Mouse (Mus musculus) cerebellum, postnatal 14 days (tissue): ENCODE data around the gene Ppp1r3e.
A peak's percentile ranks its signal among the peaks of the same experiment; 100 is the strongest.

Experiments
- DNase-seq, 2 experiments: peaks; one replicate each; pipeline ENCODE4 v3.0.0; 2021; ENCODE audit warnings: mixed read lengths in 2 of 2

Gene Ppp1r3e

DNA sequence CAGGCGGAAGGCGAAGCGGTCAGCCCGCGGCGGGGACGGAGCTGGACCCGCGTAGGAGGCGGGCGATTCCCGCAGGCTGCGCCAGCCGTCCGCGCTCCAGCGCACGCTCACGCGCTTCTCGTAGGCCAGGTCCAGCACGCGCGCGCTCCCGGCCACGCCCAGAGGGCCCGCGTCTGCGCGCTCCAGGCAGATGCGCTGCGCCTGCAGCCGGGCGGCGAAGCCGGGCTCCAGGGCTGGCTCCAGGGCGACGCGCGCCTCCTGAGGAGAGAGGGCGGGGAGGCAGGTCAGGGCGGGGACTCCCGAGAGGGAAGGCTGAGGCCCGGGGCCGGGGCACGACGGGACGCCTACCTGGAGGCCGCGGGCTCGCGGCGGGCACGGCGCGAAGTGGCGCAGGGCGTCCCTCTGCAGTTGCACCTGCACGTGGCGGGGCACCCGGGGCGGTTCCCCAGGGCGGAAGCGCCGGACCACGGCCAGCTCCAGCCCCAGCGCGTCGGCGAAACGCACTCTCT is 757 bp downstream of the Ppp1r3e start:
- peak; percentile 94 to 97 for DNase-seq

DNA sequence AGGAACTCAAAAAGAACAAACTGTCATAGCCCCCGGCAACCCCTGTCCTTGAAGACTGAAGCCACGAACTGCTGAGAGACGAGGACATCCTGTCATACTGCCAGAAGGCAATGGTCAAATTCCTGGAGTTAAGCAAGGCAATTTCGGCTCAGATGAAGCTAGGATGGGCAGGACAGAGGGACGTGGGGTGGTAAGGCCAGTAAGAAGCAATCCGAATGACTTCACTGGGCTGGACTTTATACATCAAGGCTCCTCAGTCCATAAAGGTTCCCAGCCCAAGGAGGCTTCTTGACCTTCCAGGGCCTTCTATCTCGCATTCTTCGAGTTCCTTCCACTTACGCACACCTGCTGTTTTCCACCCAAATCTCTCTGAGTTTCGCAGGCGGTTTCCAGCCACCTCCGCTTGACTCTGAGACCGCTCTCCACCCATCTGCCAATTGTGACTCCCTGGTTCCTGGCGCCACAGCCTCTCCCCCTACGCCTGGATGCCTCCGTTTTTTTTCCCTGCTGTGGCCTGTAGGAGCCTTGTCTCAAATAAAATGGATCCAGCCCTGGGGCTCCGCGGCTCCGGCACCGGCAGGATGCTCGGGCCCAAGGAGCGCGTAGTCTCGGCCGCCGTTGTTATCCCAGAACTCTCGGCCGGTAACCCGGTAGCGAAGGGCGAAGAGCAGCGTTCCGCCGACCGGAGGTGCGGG is 1.4 kb downstream of the Ppp1r3e start:
- DNase-seq = no peak

DNA sequence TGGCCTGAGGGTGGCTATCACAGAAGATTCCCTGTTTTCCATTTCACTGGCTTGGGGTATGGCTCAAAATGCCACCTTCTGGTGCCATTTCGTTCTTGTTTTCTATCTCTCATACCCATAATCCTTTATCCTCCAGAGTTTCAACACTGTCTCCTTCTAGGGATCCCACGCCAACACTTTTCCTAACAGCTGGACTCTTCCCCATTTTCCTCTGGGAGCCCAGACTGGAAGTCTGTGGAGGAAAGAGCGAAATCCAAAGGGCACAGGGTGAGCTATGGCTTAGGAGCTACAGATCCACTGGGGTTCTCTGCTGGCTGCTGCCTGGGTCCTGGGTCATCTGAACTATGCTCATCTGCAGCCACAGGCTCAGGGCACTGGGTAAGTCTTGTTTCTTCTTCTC is 3.2 kb downstream of the Ppp1r3e start:
- no peak for DNase-seq

DNA sequence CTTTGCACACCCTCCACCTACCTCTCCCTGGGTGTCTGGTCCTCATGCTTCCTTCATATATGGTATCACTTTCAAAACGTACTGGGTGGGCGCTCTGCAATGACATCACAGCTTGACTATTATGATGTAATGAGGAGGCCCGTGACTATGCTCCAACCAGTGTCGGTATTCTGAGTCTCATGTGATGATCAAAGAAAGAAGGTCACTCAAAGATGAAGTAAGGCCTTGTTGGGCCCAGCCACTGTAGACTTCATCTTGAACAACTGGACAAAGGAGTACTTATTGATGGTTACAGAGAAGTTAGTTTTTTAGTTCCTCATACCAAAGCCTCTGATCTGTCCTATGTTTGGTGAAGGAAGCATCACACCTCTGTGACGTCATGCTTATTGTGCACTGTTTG is 6.5 kb downstream of the Ppp1r3e start, which contains the start of gene Homez:
Homez (minus strand) TSS at position 101 of the 400 bp plus-strand sequence.
- no peak for DNase-seq

DNA sequence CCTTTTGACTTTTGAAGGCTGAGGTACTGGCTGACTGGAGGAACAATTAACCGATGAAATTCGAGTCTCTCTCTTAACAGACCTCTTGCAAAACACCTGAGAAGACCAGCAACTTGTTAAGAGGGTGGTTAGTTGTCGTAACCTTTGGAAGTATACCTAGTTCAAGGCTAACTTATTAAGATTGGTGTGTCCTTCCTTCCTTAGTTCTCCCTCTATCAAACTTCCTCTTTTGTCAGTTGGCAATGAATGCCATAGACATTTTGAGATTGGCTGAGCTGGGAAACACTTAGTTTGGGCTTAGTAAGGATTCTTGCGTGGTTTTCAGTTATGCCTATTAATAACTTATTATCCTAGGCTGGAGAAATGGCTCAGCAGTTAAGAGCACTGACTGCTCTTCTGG is 9.3 kb downstream of the Ppp1r3e start:
- no peak for DNase-seq

DNA sequence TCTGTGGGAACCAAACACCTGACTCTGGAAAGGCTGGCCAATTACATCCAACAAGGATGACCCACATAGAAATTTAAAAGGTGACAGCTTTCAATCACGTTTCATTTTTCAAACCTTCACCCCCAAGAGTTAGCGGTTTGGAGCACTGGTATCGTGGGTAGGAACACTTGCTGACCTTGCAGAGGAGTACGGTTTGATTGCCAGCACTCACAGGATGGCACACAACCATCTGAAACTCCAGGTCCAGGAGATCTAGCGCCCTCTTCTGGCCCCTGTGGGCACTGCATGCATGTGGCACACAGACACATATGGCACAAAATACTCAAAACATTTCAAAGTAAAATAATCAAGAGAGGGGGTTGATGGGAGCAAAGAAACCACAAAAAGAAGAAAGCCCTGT is 10.4 kb downstream of the Ppp1r3e start:
- peak in 1 of 2 experiments; percentile 63 for DNase-seq

DNA sequence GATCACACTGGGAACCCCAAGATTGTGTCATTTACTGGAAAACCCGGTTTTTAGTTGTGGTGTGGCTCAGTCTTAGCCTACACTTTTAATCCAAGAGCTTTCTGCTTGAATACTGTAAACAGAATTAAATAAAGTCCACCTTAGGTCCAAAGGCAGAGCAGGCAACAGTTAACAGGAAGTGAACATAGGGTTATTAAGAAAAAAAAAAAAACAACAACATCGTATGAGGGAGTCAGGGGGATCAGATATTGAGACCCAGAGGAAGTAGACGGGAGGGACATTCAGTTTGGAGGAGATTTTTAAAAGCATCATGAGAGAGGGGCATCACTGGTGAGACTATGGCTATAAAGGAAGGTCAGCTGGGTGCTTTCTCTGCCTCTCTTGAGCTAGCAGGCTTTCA is 11.1 kb downstream of the Ppp1r3e start:
- no peak for DNase-seq

DNA sequence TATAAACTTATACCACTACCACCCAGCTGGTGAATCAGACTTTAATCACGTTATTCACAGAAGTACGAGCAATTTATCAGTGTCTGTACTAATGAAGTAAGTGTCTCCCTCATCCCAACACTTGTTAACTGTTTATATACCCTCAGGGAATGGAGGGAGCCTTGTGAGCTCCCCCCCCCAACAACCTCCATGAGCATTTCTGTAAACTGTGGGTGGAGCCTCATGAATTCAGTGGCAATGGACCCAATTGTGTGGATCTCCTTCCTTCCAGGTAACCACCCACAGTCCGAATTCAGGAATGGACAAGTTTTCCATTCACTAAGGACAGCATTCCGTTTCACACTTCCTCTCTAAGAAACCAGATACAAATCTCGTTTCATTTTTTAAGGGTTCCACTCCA is 11.7 kb downstream of the Ppp1r3e start:
- DNase-seq = no peak

DNA sequence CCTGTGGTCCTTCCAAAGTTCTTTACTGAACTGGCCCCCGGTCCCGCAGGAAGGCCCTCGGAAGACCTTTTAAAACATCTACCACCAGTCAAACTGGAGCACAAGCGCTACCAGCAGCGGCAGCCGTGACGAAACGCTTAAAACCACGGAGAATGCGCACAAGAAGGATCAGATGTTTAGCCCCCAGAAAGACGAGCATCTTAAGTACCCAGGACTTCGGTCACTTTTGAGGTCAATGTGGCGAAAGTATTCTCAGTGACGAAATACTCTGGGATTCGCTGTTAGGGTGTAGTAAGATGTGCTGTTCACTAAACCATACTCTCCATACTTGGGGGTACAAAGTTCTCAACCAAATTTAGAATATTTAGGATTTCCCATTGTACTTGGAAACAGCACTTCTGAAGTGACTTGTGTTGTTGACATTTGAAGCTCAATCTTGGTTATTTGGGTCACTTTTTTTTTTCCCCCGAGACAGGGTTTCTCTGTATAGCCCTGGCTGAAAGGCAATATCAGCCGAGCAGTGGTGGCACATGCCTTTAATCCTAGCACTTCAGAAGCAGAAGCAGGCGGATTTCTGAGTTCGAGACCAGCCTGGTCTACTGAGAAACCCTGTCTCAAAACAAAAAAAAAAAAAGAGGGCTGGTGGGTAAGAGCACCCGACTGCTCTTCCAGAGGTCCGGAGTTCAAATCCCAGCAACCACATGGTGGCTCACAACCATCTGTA is 12.9 kb downstream of the Ppp1r3e start:
- DNase-seq = no peak

DNA sequence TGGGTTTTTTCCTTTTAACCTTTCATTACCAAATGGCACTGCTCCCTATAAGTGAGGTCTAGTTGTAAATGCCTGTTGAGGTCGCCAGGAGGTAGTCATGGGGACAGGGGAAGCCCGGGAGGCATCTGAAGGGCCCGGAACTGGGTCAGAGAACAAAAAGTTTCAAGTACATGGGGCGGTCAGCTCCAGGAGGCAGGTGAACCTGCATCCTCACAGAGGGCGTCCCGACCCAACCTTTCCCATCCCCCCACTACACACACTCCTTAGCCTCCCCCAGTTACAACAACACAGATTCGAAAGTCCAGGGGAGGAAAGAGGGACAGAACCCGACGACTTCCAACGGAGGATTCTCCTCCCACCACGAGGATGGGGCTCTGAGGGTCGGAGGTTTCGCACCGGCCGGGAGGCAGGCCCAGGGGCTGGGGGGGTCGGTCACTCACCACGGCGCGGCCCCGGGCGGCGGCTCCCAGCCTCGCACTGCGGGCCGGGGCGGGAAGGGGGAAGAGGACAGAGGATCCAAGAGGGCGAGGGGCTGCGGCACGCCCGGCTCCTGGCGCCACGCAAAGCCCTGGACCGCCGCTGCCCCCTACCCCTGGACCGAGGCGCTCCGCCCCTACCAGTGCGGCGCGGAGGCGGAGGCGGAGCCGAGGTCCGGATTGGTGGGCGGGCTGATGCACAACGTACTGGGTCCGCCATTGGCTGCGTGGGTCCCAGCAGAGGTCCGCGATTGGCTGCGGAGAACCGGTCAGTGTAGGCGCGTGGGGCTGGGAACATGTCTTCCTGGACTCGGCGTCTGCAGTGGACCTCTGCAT is 13.6 kb downstream of the Ppp1r3e start:
- DNase-seq = peak; percentile 95 to 96

DNA sequence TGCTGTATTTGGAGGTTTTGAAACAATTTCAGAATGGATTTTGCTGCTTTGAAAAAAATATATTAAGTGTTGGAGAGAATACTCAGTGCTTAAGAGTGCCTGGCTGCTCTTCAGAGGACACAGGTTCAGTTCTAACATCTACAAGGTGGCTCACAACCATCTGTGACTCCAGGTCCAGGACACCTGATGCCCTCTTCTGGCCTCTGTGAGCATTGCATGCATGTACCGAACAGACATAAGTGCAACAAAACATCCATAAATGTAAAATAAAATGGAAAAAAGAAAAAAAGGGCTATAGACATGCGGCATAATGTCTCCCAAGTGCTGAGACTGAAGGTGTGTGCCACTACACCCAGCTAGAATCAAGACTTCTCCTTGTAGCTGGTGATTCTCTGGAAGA is 16.8 kb downstream of the Ppp1r3e start:
- DNase-seq = peak; percentile 84 to 88

DNA sequence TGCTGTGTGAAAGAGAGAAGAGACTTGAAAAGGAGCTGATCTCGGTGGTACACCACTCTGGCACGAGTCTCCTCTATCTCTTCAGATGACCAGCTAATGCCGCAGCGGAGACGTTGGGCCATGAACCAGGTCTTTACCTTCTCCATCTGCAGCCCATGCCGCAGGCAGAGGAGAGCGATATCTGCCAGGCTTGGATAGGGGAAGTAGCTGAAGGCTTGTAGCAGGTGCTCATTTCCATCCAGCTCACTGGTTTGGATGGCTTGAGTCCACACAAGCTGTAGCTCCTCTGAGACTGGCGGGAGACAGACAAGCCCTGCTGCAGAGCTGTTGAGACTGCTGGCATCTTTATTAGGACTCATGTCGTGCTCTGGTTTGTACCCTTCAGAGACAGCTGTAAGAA is 19.5 kb downstream of the Ppp1r3e start:
- peak; percentile 81 to 83 for DNase-seq

DNA sequence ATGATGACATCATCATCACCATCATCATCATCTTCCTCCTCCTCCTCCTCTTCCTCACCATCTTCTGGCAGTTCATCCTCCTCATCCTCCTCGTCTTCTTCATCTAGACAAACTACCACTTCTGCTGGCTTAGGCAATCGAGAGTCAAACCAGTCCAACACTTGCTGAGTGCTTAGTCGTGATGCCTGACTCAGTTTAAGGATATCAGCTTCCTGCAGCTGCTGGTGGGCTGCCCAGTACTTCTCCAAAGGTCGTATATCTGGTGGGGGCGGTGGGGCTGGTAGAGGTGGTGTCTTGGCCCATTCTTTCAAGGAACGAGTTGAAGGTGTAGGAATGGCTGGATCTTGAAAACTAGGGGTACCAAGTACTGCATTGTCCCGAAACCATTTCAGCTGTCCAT is 20.6 kb downstream of the Ppp1r3e start:
- DNase-seq = no peak

DNA sequence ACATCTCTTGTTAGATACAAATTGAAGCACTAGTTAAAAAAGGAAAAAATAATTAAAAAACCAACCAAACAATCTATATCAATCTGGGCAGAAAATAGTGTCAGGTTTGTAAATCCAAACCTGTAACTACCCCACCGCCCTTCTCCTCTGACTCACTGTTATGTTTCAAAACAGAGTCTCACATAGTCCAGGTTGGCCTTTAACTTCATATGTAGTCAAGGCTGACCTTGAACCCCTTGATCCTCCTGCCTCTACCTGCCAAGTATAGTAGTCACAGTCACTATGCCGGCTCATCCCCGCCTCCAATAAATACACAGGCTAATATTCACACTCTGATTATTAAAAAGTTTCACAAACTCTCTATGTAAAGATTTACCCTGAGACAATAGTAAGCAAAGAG is 21.6 kb downstream of the Ppp1r3e start:
- DNase-seq = no peak

DNA sequence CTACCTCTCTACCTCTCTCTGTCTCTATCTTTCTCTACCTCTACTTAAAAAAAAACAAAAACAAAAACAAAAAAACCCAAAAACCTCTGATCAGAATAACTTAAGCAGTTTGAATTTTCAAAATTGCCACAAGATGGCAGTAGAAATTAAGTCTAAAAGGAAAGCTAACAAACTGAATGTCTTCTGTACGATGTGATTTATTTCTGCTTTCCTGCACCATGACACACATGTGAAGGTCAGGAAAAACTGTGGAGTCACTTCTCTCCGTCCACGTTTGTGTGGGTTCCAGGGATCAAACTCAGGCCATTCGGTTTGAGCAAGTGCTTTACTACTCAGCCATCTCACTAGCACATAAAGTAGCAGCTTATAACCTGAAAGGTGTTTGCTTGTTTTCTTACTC is 33.9 kb downstream of the Ppp1r3e start:
- DNase-seq = peak; percentile 21 to 43

DNA sequence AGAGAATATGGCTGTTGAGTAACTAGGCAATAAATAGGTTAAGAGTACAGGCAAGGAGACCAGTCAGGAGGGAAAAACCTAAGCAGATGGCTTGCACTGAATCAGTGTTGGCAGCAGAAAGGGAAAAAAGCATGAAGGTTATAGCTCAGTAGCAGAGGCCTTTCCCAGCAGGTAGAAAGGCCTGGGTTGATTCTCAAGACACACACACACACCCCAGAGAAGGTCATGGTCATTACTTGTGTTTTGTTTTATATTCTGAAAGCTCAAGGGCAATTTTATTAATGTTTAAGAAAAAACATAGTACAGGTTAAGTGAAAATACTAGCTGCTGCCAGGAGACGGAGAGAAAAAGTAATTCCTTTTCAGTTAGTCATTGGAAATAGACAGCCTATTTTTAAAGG is 53.6 kb downstream of the Ppp1r3e start:
- peak; percentile 11 to 36 for DNase-seq
